8 mouse cellular contexts compared by ENCODE assay signal in the genomic region with DNA sequence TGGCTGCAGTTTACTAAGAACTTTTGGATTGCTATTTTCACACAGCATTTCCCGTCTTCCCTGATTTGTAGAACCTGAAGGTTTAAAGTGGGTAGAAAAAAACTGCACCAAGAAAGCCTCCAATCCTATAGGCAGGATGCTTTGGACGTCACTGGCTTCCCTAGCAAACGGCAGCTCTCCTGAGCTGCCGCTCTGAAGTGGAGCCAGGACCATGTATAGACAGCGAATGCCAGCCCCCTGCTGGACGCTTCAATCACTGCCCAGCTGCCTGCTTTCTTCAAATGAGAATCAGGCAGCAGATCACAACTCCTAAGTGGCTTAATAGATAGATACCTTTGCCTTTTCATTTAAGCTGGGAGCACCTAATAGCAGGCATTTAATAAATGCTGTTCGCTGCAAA. TPM values are rescaled to one million over a fixed set of nuclear protein-coding genes. Genes with fewer than 3 reads are reported as not detected.
DNase-seq lines count a peak whose midpoint lies in the region; ATAC-seq and TF ChIP-seq lines count a peak whose summit lies in the region.

A gene (minus strand): TSS at position 12 of the 400 bp plus-strand sequence.

- 16% methylated on average over 7 of the region's 7 CpGs for whole genome bisulfite sequencing in heart, embryonic 16.5 days
- 20% methylated on average over 7 of the region's 7 CpGs for WGBS in heart, embryonic 10.5 days
- 7% methylated on average over 7 of the region's 7 CpGs for WGBS in kidney, adult 2 months
- WGBS in midbrain, embryonic 12.5 days, result 25% methylated on average over 7 of the region's 7 CpGs
- 17% methylated on average over 7 of the region's 7 CpGs for WGBS in stomach, embryonic 16.5 days

- no peak within 1 kb of the TSS for H3K9ac ChIP-seq in heart, embryonic 16.5 days (ENCODE audit: low read length)
- no peak within 1 kb of the TSS for H3K9ac ChIP-seq in midbrain, embryonic 12.5 days (replicated peaks)
- H3K9ac ChIP-seq in stomach, embryonic 16.5 days (ENCODE audit: low read length), result no peak within 1 kb of the TSS

- H3K27ac ChIP-seq in heart, embryonic 16.5 days (ENCODE audit: low read length), result no peak within 1 kb of the TSS
- H3K27ac ChIP-seq in heart, embryonic 10.5 days, result no peak within 1 kb of the TSS
- no peak within 1 kb of the TSS for H3K27ac ChIP-seq in kidney, adult 2 months (ENCODE audit: insufficient read depth, low read depth, low read length)
- H3K27ac ChIP-seq in midbrain, embryonic 12.5 days (replicated peaks), result no peak within 1 kb of the TSS
- H3K27ac ChIP-seq in stomach, embryonic 16.5 days (ENCODE audit: low read length), result no peak within 1 kb of the TSS

- ATAC-seq in heart, embryonic 16.5 days (replicated peaks; ENCODE audit: extremely low read depth, insufficient read depth, low FRiP score), result peak; percentile 63; the same call in 1 of the 2 replicates
- ATAC-seq in frontal cortex, adult (ENCODE audit: low TSS enrichment), result peak; percentile 99
- peak; percentile 91 for ATAC-seq in midbrain, embryonic 12.5 days (ENCODE audit: low FRiP score, low read depth)
- peak; percentile 74; the same call in 1 of the 2 replicates for ATAC-seq in stomach, embryonic 16.5 days (ENCODE audit: insufficient read depth, low FRiP score)

- H3K9me3 ChIP-seq in heart, embryonic 16.5 days (replicated peaks; ENCODE audit: control insufficient read depth, low read length), result no peaks in the 10 kb centered on the region
- no peaks in the 10 kb centered on the region for H3K9me3 ChIP-seq in heart, embryonic 10.5 days
- H3K9me3 ChIP-seq in midbrain, embryonic 12.5 days, result no peaks in the 10 kb centered on the region
- no peaks in the 10 kb centered on the region for H3K9me3 ChIP-seq in stomach, embryonic 16.5 days (replicated peaks; ENCODE audit: control insufficient read depth, low read length)

- TF ChIP-seq CTCF in kidney, adult 2 months (conservative IDR thresholded peaks at IDR 0.05; ENCODE audit: insufficient read depth, insufficient read length, low read depth, low read length), result peak; percentile 49; the same call in 1 of the 2 replicates

- DNase-seq in heart, embryonic 10.5 days (ENCODE audit: low spot score), result no peak
- peak; percentile 8 for DNase-seq in cerebellum, adult 8-10 months
- peak; percentile 29 for DNase-seq in kidney, adult 2 months
- DNase-seq in left cerebral cortex, postnatal 36 days (ENCODE audit: low spot score in 2 of 2), result peak; percentile 26 to 35

- TF ChIP-seq POLR2A in kidney, adult 2 months (IDR thresholded peaks at IDR 0.05; ENCODE audit: low read depth, low read length), result no peak

- no peaks in the 10 kb centered on the region for H3K36me3 ChIP-seq in heart, embryonic 16.5 days (ENCODE audit: control insufficient read depth, insufficient read depth)
- no peaks in the 10 kb centered on the region for H3K36me3 ChIP-seq in heart, embryonic 10.5 days
- H3K36me3 ChIP-seq in kidney, adult 2 months (ENCODE audit: control insufficient read depth, insufficient read depth, low read length), result no peaks in the 10 kb centered on the region
- H3K36me3 ChIP-seq in midbrain, embryonic 12.5 days, result no peaks in the 10 kb centered on the region
- no peaks in the 10 kb centered on the region for H3K36me3 ChIP-seq in stomach, embryonic 16.5 days (ENCODE audit: control insufficient read depth, insufficient read depth, low read length)

- H3K4me2 ChIP-seq in heart, embryonic 16.5 days (ENCODE audit: low read depth, low read length), result no peak within 1 kb of the TSS
- no peak within 1 kb of the TSS for H3K4me2 ChIP-seq in midbrain, embryonic 12.5 days (replicated peaks)
- no peak within 1 kb of the TSS for H3K4me2 ChIP-seq in stomach, embryonic 16.5 days (ENCODE audit: low read depth, low read length)

- H3K4me3 ChIP-seq in heart, embryonic 16.5 days (ENCODE audit: low read length), result no peak within 1 kb of the TSS
- H3K4me3 ChIP-seq in heart, embryonic 10.5 days, result no peak within 1 kb of the TSS
- H3K4me3 ChIP-seq in kidney, adult 2 months (ENCODE audit: insufficient read depth, low read depth, low read length), result no peak within 1 kb of the TSS
- H3K4me3 ChIP-seq in midbrain, embryonic 12.5 days, result no peak within 1 kb of the TSS
- H3K4me3 ChIP-seq in stomach, embryonic 16.5 days (replicated peaks; ENCODE audit: low read length), result no peak within 1 kb of the TSS

- H3K27me3 ChIP-seq in heart, embryonic 16.5 days (ENCODE audit: control insufficient read depth, insufficient read depth, low read length), result no peaks in the 10 kb centered on the region
- H3K27me3 ChIP-seq in heart, embryonic 10.5 days (ENCODE audit: insufficient read depth, poor library complexity, severe bottlenecking), result peaks cover 19% of the 10 kb centered on the region; the same call in 1 of the 2 replicates
- no peaks in the 10 kb centered on the region for H3K27me3 ChIP-seq in kidney, adult 2 months (replicated peaks; ENCODE audit: control insufficient read depth, insufficient read depth, low read length)
- H3K27me3 ChIP-seq in midbrain, embryonic 12.5 days, result peaks cover 54% of the 10 kb centered on the region
- H3K27me3 ChIP-seq in stomach, embryonic 16.5 days (ENCODE audit: control insufficient read depth, insufficient read depth, low read length), result peaks cover 15% of the 10 kb centered on the region; the same call in 1 of the 2 replicates

- no peaks in the 10 kb centered on the region for H3K4me1 ChIP-seq in heart, embryonic 16.5 days (ENCODE audit: control insufficient read depth, insufficient read depth, low read length)
- H3K4me1 ChIP-seq in heart, embryonic 10.5 days, result no peaks in the 10 kb centered on the region
- no peaks in the 10 kb centered on the region for H3K4me1 ChIP-seq in kidney, adult 2 months (ENCODE audit: control insufficient read depth, insufficient read depth, low read length)
- H3K4me1 ChIP-seq in midbrain, embryonic 12.5 days, result no peaks in the 10 kb centered on the region
- no peaks in the 10 kb centered on the region for H3K4me1 ChIP-seq in stomach, embryonic 16.5 days (ENCODE audit: control insufficient read depth, insufficient read depth, low read length)

- intact Hi-C loops in left cerebral cortex, postnatal 36 days (cut with DNase I), result no loop called here

RNA-seq across cellular contexts. Expression of the gene that starts here (rescaled TPM):
- 0.14 TPM in 1 of 2 replicates, not detected in the other for polyA plus RNA-seq in heart, embryonic 16.5 days (2015; fragmentation: Nextera tagmentation; extraction: Ambion mirVana)
- polyA plus RNA-seq in heart, embryonic 10.5 days (2016; fragmentation: Nextera tagmentation; extraction: Ambion mirVana), result 0.10 and 0.11 TPM in 2 replicates
- 0.08 and 0.11 TPM in 2 replicates for polyA plus RNA-seq in kidney, adult 2 months (2012; rRNA removed)
- total RNA-seq in left cerebral cortex, postnatal 36 days (2021), result 1 to 10 TPM; 1.0 to 1.7 TPM
- polyA plus RNA-seq in midbrain, embryonic 12.5 days (2016; fragmentation: Nextera tagmentation; extraction: Ambion mirVana), result not detected in 2 replicates
- polyA plus RNA-seq in stomach, embryonic 16.5 days (2015; fragmentation: Nextera tagmentation; extraction: Ambion mirVana), result 0.35 and 0.55 TPM in 2 replicates

Comparison
In these comparisons a context has a peak if more than half of its experiments do, and no peak if none do; other contexts are left out.
1. Peak in ATAC-seq in heart, embryonic 16.5 days; RNA of the gene not detected or under 1 TPM.
2. Peak in DNase-seq in kidney, adult 2 months; RNA of the gene not detected or under 1 TPM.
3. Peak in ATAC-seq in midbrain, embryonic 12.5 days; RNA of the gene not detected or under 1 TPM.
4. Peak in ATAC-seq in stomach, embryonic 16.5 days; RNA of the gene not detected or under 1 TPM.